Mouse (Mus musculus): Measurements from ENCODE around the gene Pym1. TPM values are rescaled to one million over a fixed set of nuclear protein-coding genes. Genes with fewer than 3 reads are reported as not detected.

Pym1 gene
- polyA plus RNA-seq, 1 experiment from 2014 or later = 39.1 TPM

DNA sequence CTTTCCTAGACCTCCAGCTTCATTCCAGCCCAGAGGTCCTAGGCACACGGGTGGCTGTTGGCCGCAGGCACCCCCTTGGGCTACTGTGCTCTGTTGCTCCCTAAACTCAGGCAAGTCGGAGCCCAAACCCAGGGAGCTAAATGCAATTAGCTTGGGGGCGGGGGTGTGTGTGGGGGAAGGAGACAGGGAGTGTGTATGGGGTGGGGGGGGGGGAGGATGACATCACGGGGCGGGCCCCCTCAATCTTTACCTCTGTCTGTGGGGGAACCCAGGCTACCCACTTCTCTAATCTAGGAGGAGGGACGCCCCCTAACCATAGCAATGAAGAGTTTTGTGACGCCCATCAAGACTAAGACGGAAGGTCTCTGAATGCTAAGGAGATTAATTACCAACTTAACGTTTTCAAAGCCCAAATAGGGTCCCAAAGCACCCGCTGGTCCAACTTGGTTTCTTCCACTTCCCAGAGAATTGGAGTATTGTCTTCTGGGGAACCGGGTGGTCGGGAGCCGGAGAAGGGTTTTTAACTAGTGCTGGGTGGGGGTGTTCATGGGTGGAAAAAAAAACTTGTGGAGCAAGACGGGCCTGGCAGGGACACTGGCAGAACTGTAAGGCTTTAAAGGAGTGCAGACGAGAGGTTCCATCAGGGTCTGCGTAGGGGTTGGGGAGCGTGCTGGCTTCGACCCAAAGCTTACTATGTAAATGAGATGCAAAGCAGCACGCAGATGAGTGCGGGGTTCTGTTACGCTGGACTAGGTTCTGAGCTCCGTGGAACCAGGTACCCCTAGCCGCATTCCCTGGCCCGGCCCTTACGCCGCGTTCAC, 56.8 kb downstream of the Pym1 start, which contains the start of gene Tmem198b:
Gene Tmem198b, minus strand, starts transcription at position 100 of the 821 bp plus-strand sequence.
- H3K27ac ChIP-seq (ENCODE audit: low read depth) = peak within 1 kb of the TSS; percentile 99
- H3K4me3 ChIP-seq (ENCODE audit: low read depth, low read length) = peak within 1 kb of the TSS; percentile 80
- peak within 1 kb of the TSS; percentile 87 for H3K9ac ChIP-seq
- TF ChIP-seq CTCF (IDR thresholded peaks at IDR 0.05; ENCODE audit: low read depth) = no peak
- DNase-seq = peak; percentile 84
- 1% methylated on average over 28 of the region's 28 CpGs for WGBS
- H3K27me3 ChIP-seq (ENCODE audit: insufficient read depth, low read length) = no peaks in the 10 kb centered on the region
- peaks cover 27% of the 10 kb centered on the region for H3K4me1 ChIP-seq (ENCODE audit: insufficient read depth)
- peak; percentile 60 for ATAC-seq (ENCODE audit: insufficient read depth)
- peak within 1 kb of the TSS; percentile 82 for H3K4me2 ChIP-seq
- no peaks in the 10 kb centered on the region for H3K9me3 ChIP-seq (ENCODE audit: low read depth, low read length)
- peaks cover 48% of the 10 kb centered on the region for H3K36me3 ChIP-seq (ENCODE audit: insufficient read depth)

DNA sequence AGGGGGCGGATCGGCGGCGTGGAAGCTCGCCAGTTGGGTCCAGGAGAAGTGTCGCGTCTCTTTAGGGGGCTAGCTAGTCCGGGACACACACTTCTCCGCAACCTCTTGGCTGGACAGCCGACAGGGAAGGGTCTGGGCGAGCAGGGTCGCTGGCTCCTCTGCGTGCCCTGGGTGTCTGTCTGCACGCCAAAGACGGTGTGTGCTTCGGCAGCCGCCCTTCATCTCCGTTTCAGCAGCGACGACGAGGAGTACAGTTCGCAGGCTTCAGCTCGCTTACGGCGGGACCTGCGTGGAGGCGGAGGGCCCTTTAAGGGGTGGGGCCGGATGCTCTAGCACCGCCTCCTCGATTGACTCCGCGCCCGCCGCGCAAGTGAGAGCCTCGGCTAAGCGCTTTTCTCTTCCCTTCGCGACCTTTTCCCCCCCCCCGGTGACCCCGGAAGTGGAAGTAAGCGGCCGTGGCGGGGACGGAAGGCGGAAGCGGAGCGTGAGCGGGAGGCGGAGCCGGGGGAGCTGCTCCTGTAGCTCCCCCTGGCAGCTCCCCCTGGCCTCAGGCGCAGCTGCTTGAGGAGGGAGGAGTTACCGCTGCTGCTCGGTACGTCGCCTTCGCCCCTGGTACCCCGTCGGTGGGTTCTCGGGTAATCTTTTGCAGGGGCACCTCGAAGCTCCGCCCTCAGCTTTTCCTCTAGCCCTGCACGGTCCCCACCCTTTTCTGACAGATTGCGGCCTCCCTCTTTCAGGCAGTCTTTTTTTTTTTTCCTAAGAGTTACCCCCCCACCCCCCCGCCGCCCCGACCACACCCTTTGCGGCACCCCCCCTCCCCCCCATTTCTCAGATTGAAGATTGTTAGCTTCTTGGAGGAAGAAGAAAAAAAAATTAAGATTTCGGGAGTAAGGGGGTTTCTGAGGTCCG, 57.7 kb downstream of the Pym1 start:
- Histone ChIP-seq H3K27ac (ENCODE audit: low read depth) (peak overlapping the region; percentile 99), H3K9ac (peak overlapping the region; percentile 87), H3K4me2 (peak overlapping the region; percentile 82), H3K4me3 (ENCODE audit: low read depth, low read length) (peak overlapping the region; percentile 80), H3K9me3 (ENCODE audit: low read depth, low read length) (no peaks in the 10 kb centered on the region), H3K4me1 (ENCODE audit: insufficient read depth) (peaks cover 27% of the 10 kb centered on the region), H3K36me3 (ENCODE audit: insufficient read depth) (peaks cover 41% of the 10 kb centered on the region), H3K27me3 (ENCODE audit: insufficient read depth, low read length) (no peaks in the 10 kb centered on the region)
- WGBS = under 1% methylated on average over 69 of the region's 70 CpGs
- peak; percentile 40 for TF ChIP-seq CTCF (IDR thresholded peaks at IDR 0.05; ENCODE audit: low read depth)
- ATAC-seq (ENCODE audit: insufficient read depth) = peak; percentile 94
- peak; percentile 98 for DNase-seq

DNA sequence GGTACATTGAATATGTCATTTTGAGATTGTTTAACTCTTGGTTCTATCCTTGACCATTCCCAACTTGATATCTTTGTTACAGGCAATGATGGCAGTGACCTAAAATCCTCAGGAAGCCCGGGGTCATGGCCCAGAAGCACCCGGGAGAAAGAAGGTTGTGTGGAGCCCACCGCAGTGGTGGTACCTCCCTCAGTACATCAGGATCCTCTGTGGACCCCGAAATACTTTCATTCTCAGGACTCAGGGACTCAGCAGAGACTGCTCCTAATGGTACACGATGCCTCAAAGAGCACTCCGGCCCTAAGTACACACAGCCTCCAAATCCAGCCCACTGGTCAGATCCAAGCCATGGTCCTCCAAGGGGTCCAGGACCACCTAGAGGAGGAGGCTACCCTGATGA, 58.4 kb downstream of the Pym1 start:
- Histone ChIP-seq H3K27me3 (ENCODE audit: insufficient read depth, low read length) (no peaks in the 10 kb centered on the region), H3K4me1 (ENCODE audit: insufficient read depth) (peaks cover 27% of the 10 kb centered on the region), H3K9me3 (ENCODE audit: low read depth, low read length) (no peaks in the 10 kb centered on the region), H3K9ac (peak overlapping the region; percentile 87), H3K4me2 (peak overlapping the region; percentile 82), H3K27ac (ENCODE audit: low read depth) (no peak overlapping the region), H3K36me3 (ENCODE audit: insufficient read depth) (peaks cover 34% of the 10 kb centered on the region), H3K4me3 (ENCODE audit: low read depth, low read length) (peak overlapping the region; percentile 80)
- no peak for DNase-seq
- no peak for ATAC-seq (ENCODE audit: insufficient read depth)
- TF ChIP-seq CTCF (IDR thresholded peaks at IDR 0.05; ENCODE audit: low read depth) = no peak
- 40% methylated on average over 6 of the region's 6 CpGs for whole genome bisulfite sequencing

DNA sequence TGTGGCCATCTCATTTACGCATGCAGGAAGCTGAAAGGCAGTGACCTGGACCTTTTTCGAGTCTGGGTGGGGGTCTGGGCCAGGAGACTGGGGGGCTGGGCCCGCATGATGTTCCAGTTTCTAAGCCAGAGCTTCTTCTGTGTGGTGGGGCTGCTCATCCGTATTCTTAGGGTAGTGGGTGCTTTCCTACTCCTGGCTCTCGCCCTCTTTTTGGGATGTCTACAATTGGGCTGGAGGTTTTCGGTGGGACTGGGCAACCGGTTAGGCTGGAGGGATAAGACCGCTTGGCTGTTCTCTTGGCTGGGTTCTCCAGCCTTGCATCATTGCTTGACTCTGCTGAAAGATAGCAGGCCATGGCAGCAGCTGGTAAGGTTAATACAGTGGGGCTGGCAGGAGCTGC, 59.3 kb downstream of the Pym1 start:
- 92% methylated on average over 8 of the region's 8 CpGs for WGBS
- Histone ChIP-seq H3K9me3 (ENCODE audit: low read depth, low read length) (no peaks in the 10 kb centered on the region), H3K36me3 (ENCODE audit: insufficient read depth) (peaks cover 26% of the 10 kb centered on the region), H3K4me1 (ENCODE audit: insufficient read depth) (peaks cover 27% of the 10 kb centered on the region), H3K27me3 (ENCODE audit: insufficient read depth, low read length) (no peaks in the 10 kb centered on the region), H3K27ac (ENCODE audit: low read depth) (no peak overlapping the region), H3K4me2 (peak overlapping the region; percentile 82), H3K9ac (peak overlapping the region; percentile 9), H3K4me3 (ENCODE audit: low read depth, low read length) (peak overlapping the region; percentile 80)
- TF ChIP-seq CTCF (IDR thresholded peaks at IDR 0.05; ENCODE audit: low read depth) = no peak
- ATAC-seq (ENCODE audit: insufficient read depth) = no peak
- DNase-seq = no peak

Other genes starting within 250 kb of the Pym1 start
- gene Myl6b, start 249.2 kb upstream of the Pym1 start, polyA plus RNA-seq (2014; fragmentation: Nextera tagmentation; extraction: Ambion mirVana) = 3.0 and 4.4 TPM in 2 replicates
- gene Esyt1, start 222.0 kb upstream of the Pym1 start, polyA plus RNA-seq (2014; fragmentation: Nextera tagmentation; extraction: Ambion mirVana) = 21.5 and 23.0 TPM in 2 replicates
- 11.0 and 14.5 TPM in 2 replicates for gene Zc3h10, start 200.1 kb upstream of the Pym1 start, polyA plus RNA-seq (2014; fragmentation: Nextera tagmentation; extraction: Ambion mirVana)
- 4,697 and 4,895 TPM in 2 replicates for gene Rpl41, start 198.6 kb upstream of the Pym1 start, polyA plus RNA-seq (2014; fragmentation: Nextera tagmentation; extraction: Ambion mirVana)
- 240 and 244 TPM in 2 replicates for gene Pa2g4, start 181.9 kb upstream of the Pym1 start, polyA plus RNA-seq (2014; fragmentation: Nextera tagmentation; extraction: Ambion mirVana)
- gene Erbb3, start 158.2 kb upstream of the Pym1 start, polyA plus RNA-seq (2014; fragmentation: Nextera tagmentation; extraction: Ambion mirVana) = 20.2 and 22.9 TPM in 2 replicates
- 1,029 and 1,115 TPM in 2 replicates for gene Rps26, start 121.1 kb upstream of the Pym1 start, polyA plus RNA-seq (2014; fragmentation: Nextera tagmentation; extraction: Ambion mirVana)
- 2.0 and 3.5 TPM in 2 replicates for gene Ikzf4, start 101.9 kb upstream of the Pym1 start, polyA plus RNA-seq (2014; fragmentation: Nextera tagmentation; extraction: Ambion mirVana)
- gene Suox, start 73.8 kb upstream of the Pym1 start, polyA plus RNA-seq (2014; fragmentation: Nextera tagmentation; extraction: Ambion mirVana) = 9.3 and 9.8 TPM in 2 replicates
- 63.6 and 66.8 TPM in 2 replicates for gene Rab5b, start 51.6 kb upstream of the Pym1 start, polyA plus RNA-seq (2014; fragmentation: Nextera tagmentation; extraction: Ambion mirVana)
- 1.4 TPM in 2 replicates for gene Pmel, start 43.7 kb upstream of the Pym1 start, polyA plus RNA-seq (2014; fragmentation: Nextera tagmentation; extraction: Ambion mirVana)
- gene Cdk2, start 42.9 kb upstream of the Pym1 start, polyA plus RNA-seq (2014; fragmentation: Nextera tagmentation; extraction: Ambion mirVana) = 105 and 109 TPM in 2 replicates
- gene Dgka, start 3.0 kb upstream of the Pym1 start, polyA plus RNA-seq (2014; fragmentation: Nextera tagmentation; extraction: Ambion mirVana) = 6.9 and 7.0 TPM in 2 replicates
- 1.5 and 2.1 TPM in 2 replicates for gene Mmp19, start 43.0 kb downstream of the Pym1 start, polyA plus RNA-seq (2014; fragmentation: Nextera tagmentation; extraction: Ambion mirVana)
- gene Dnajc14, start 56.2 kb downstream of the Pym1 start, polyA plus RNA-seq (2014; fragmentation: Nextera tagmentation; extraction: Ambion mirVana) = 34.9 and 38.2 TPM in 2 replicates
- 12.1 and 15.1 TPM in 2 replicates for gene Tmem198b, start 56.5 kb downstream of the Pym1 start, polyA plus RNA-seq (2014; fragmentation: Nextera tagmentation; extraction: Ambion mirVana)
- gene Sarnp, start 69.4 kb downstream of the Pym1 start, polyA plus RNA-seq (2014; fragmentation: Nextera tagmentation; extraction: Ambion mirVana) = 223 and 227 TPM in 2 replicates
- gene Ormdl2, start 73.8 kb downstream of the Pym1 start, polyA plus RNA-seq (2014; fragmentation: Nextera tagmentation; extraction: Ambion mirVana) = 55.8 and 63.9 TPM in 2 replicates
- gene Gdf11, start 143.8 kb downstream of the Pym1 start, polyA plus RNA-seq (2014; fragmentation: Nextera tagmentation; extraction: Ambion mirVana) = 3.5 and 4.5 TPM in 2 replicates
- 458 and 459 TPM in 2 replicates for gene Cd63, start 153.1 kb downstream of the Pym1 start, polyA plus RNA-seq (2014; fragmentation: Nextera tagmentation; extraction: Ambion mirVana)
- gene Rdh5, start 175.0 kb downstream of the Pym1 start, polyA plus RNA-seq (2014; fragmentation: Nextera tagmentation; extraction: Ambion mirVana) = 10.5 and 12.5 TPM in 2 replicates
- 175 and 180 TPM in 2 replicates for gene Bloc1s1, start 176.1 kb downstream of the Pym1 start, polyA plus RNA-seq (2014; fragmentation: Nextera tagmentation; extraction: Ambion mirVana)
- 1.5 and 2.1 TPM in 2 replicates for gene Itga7, start 185.9 kb downstream of the Pym1 start, polyA plus RNA-seq (2014; fragmentation: Nextera tagmentation; extraction: Ambion mirVana)
- not detected in 2 replicates for gene Mettl7b, start 213.1 kb downstream of the Pym1 start, polyA plus RNA-seq (2014; fragmentation: Nextera tagmentation; extraction: Ambion mirVana)
- gene Olfr9, start 241.5 kb downstream of the Pym1 start, polyA plus RNA-seq (2014; fragmentation: Nextera tagmentation; extraction: Ambion mirVana) = not detected in 2 replicates